Mouse (Mus musculus): ENCODE measurements around the gene Vmn1r159. TPM values are rescaled to one million over a fixed set of nuclear protein-coding genes. Genes with fewer than 3 reads are reported as not detected.
"Not testable (repeated sequence)": the region's sequence is repeated elsewhere in the genome, so short reads cannot be mapped to it uniquely, and the experiment has no call there.

Gene Vmn1r159
- total RNA-seq (2021) = not detected
- long read RNA-seq, experiment 1 = 0 reads
- long read RNA-seq, experiment 2 = 0 reads

DNA sequence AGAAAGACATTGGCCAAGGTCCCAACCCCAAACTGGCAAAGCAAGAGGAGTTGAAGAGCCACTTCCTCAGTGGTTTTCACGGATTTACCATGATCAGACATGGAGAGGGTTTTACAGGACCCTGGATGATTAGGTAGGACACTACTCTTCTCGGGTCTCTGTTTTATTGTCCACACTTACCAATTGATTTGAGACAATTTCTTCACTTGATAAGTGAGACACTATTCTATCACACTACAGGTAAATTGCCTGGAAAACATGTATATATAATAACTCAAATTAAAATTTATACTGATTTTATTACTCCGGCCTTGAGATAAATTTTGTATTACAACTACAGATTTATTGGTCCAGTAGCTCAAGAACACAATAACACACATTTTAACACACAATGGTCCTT, at the start of gene Vmn1r159:
Gene Vmn1r159, minus strand, starts transcription at position 101 of the 400 bp plus-strand sequence.
- DNase-seq (ENCODE audit: low spot score) = not testable (repeated sequence)

DNA sequence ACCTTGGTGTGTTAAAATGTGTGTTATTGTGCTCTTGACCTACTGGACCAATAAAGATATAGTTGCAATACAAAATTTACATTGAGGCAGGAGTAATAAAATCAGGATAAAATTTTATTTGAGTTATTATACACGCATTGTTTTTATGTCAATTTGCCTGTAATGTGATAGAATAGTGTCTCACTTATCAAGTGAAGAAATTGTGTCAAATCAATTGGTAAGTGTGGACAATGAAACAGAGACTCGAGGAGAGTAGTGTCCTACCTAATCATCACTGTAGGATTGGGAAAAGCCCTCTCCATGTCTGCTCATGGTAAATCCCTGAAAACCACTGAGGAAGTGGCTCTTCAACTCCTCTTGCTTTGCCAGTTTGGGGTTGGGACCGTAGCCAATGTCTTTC, 27.5 kb upstream of the Vmn1r159 start, which contains the start of gene Vmn1r160:
Gene Vmn1r160, plus strand, starts transcription at position 301 of the 400 bp plus-strand sequence.
- DNase-seq (ENCODE audit: low spot score) = not testable (repeated sequence)

Other genes starting within 250 kb of the Vmn1r159 start
- not detected for gene Vmn1r155, start 185.6 kb downstream of the Vmn1r159 start, total RNA-seq (2021)
- gene Gm8693, start 151.3 kb downstream of the Vmn1r159 start, total RNA-seq (2021) = not detected
- gene Gm4567, start 123.9 kb downstream of the Vmn1r159 start, total RNA-seq (2021) = not detected
- not detected for gene Vmn1r157, start 81.9 kb downstream of the Vmn1r159 start, total RNA-seq (2021)
- gene Vmn1r158, start 52.8 kb downstream of the Vmn1r159 start, total RNA-seq (2021) = not detected
- gene Vmn1r160, start 27.6 kb upstream of the Vmn1r159 start, total RNA-seq (2021) = not detected
- gene Gm4214, start 141.1 kb upstream of the Vmn1r159 start, total RNA-seq (2021) = not detected
- gene Gm4216, start 176.3 kb upstream of the Vmn1r159 start, total RNA-seq (2021) = not detected
- not detected for gene Vmn1r163, start 211.9 kb upstream of the Vmn1r159 start, total RNA-seq (2021)
- not detected for gene Gm8720, start 223.9 kb upstream of the Vmn1r159 start, total RNA-seq (2021)

All from gastrocnemius, adult 18-20 months (tissue).